Mouse (Mus musculus) urinary bladder, postnatal 25 days (tissue): ENCODE measurements around the gene Gm21760.
"Not testable (repeated sequence)": the region's sequence is repeated elsewhere in the genome, so short reads cannot be mapped to it uniquely, and the experiment has no call there.

ENCODE experiments used
- DNase-seq: peaks from one replicate; pipeline ENCODE4 v3.0.0; 2022; ENCODE audit warnings: low spot score

Gm21760 gene

GRCm38 (mm10) chrY:80133479-80133878, at the start of gene Gm21760:
Gene Gm21760, plus strand, starts transcription at chrY:80133779.
- not testable (repeated sequence) for DNase-seq
